Mouse (Mus musculus): ENCODE measurements at regions not wholly inside any gene's neighbourhood (a gene's known extent, or its start where the extent isn't known, plus 50 kb on each side); places are given as distances from the start of the nearest gene placed in this dataset.

- TF ChIP-seq POLR2A (IDR thresholded peaks at IDR 0.05; ENCODE audit: low read depth, low read length) (no peak), CTCF (conservative IDR thresholded peaks at IDR 0.05; ENCODE audit: insufficient read depth, insufficient read length, low read depth, low read length) (no peak)
Measured at GRCm38 (mm10) chr2:147244406-147244805, 50.4 kb upstream of the Nkx2-2 start.
